Mouse (Mus musculus) stomach, embryonic 15.5 days (tissue): ENCODE data around the gene Ces1g. TPM values are rescaled to one million over a fixed set of nuclear protein-coding genes. Genes with fewer than 3 reads are reported as not detected.

ENCODE experiments used
- ATAC-seq: fragments of 200-750 bp; cut with Nextera tagmentation; 2 replicates; pipeline ENCODE4 v1.8.0; 2017; ENCODE audit warnings: low read depth, moderate number of reproducible peaks, moderate TSS enrichment; ENCODE audit not compliant: insufficient read depth, low FRiP score
- H3K27ac ChIP-seq: fragments of 300-500 bp; sonication (generic); 2 replicates; pipeline ENCODE4 v1.5.1; 2015; ENCODE audit warnings: mild to moderate bottlenecking, inconsistent platforms
- H3K27me3 ChIP-seq: fragments of 300-500 bp; sonication (generic); replicated peaks from 2 replicates; pipeline ENCODE4 v1.6.1; 2015; ENCODE audit warnings: inconsistent platforms
- H3K36me3 ChIP-seq: fragments of 300-500 bp; sonication (generic); 2 replicates; pipeline ENCODE4 v1.6.1; 2015; ENCODE audit warnings: inconsistent platforms
- H3K4me1 ChIP-seq: fragments of 300-500 bp; sonication (generic); 2 replicates; pipeline ENCODE4 v1.6.1; 2015; ENCODE audit warnings: inconsistent platforms
- H3K4me2 ChIP-seq: fragments of 300-500 bp; sonication (generic); 2 replicates; pipeline ENCODE4 v1.6.1; 2015; ENCODE audit warnings: mild to moderate bottlenecking, inconsistent platforms
- H3K4me3 ChIP-seq: fragments of 300-500 bp; sonication (generic); replicated peaks from 2 replicates; pipeline ENCODE4 v1.5.1; 2015; ENCODE audit warnings: inconsistent platforms
- H3K9ac ChIP-seq: fragments of 300-500 bp; sonication (generic); 2 replicates; pipeline ENCODE4 v1.6.1; 2015; ENCODE audit warnings: inconsistent platforms
- H3K9me3 ChIP-seq: fragments of 300-500 bp; sonication (generic); 2 replicates; pipeline ENCODE4 v1.6.1; 2016; ENCODE audit warnings: inconsistent platforms
- WGBS: fragments of 180-500 bp; shearing (Covaris S2); methylation state at CpG from one replicate; pipeline ENCODE4 v1.1.7; 2015; 5-methylcytosine and 5-hydroxymethylcytosine counted together
- polyA plus RNA-seq: library from polyadenylated mRNA; unstranded; fragments of >200 nt; fragmentation: Nextera tagmentation; extraction: Ambion mirVana; gene quantifications from 2 replicates; pipeline ENCODE4 v1.2.1, GENCODE M21; 2015

Gene Ces1g
- polyA plus RNA-seq, 1 experiment from 2014 or later: 0.21 TPM

DNA sequence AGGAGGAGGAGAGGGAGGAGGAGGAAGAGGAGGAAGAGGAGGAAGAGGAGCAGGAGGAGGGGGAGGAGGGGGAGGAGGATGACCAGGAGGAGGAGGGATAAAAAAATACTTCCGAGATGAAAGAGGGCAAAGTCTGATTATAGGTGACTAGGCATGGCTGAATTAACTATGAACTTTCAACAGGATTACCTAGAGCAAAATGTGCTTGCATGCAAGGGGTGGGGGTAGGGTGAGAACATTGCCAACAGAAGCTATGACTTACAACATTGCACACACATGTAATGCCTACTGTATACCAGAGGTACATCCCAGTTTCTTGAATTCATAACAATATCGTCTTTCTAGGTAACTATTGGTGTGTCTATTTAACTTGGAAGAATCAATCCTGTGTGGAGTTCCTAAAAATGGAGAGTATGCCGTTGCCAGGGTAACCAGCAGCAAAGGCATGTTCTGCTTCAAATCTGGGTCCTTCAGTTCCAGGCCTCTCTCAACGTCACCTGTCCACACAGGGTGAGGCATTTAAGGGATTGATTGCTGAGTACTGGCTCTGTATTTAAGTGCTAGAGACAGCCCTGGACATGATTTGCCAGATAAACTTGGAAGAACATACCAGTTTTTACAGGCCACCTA lies 58.8 kb downstream of the Ces1g start:
- no peaks in the 10 kb centered on the region for H3K4me1 ChIP-seq

GRCm38 (mm10) chr8:93274609-93275008 lies 62.5 kb downstream of the Ces1g start:
- Histone ChIP-seq H3K4me3 (no peak overlapping the region), H3K4me2 (no peak overlapping the region), H3K9me3 (no peaks in the 10 kb centered on the region), H3K36me3 (no peaks in the 10 kb centered on the region), H3K4me1 (no peaks in the 10 kb centered on the region), H3K9ac (no peak overlapping the region), H3K27ac (no peak overlapping the region), H3K27me3 (no peaks in the 10 kb centered on the region)
- ATAC-seq: no peak
- WGBS: 78% methylated on average over 4 of the region's 4 CpGs

More for the DNA sequence above, 58.8 kb downstream of the Ces1g start:
- H3K36me3 ChIP-seq: no peaks in the 10 kb centered on the region
- H3K27me3 ChIP-seq: no peaks in the 10 kb centered on the region
- 72% methylated on average over 4 of the region's 4 CpGs for WGBS
- H3K27ac ChIP-seq: no peak overlapping the region
- H3K4me3 ChIP-seq: no peak overlapping the region
- H3K9ac ChIP-seq: no peak overlapping the region
- ATAC-seq: no peak
- H3K9me3 ChIP-seq: no peaks in the 10 kb centered on the region
- H3K4me2 ChIP-seq: no peak overlapping the region

- H3K27ac ChIP-seq: no peak overlapping the region
- H3K9me3 ChIP-seq: no peaks in the 10 kb centered on the region
- 92% methylated on average over 3 of the region's 3 CpGs for WGBS
- no peaks in the 10 kb centered on the region for H3K27me3 ChIP-seq
- no peak overlapping the region for H3K4me3 ChIP-seq
- no peak for ATAC-seq
- no peaks in the 10 kb centered on the region for H3K36me3 ChIP-seq
- no peak overlapping the region for H3K4me2 ChIP-seq
- H3K4me1 ChIP-seq: no peaks in the 10 kb centered on the region
- no peak overlapping the region for H3K9ac ChIP-seq
Observed at GRCm38 (mm10) chr8:93273321-93273720, 63.8 kb downstream of the Ces1g start.

- Histone ChIP-seq H3K4me1 (no peaks in the 10 kb centered on the region), H3K27ac (no peak overlapping the region), H3K4me3 (no peak overlapping the region), H3K27me3 (no peaks in the 10 kb centered on the region), H3K9me3 (no peaks in the 10 kb centered on the region), H3K4me2 (no peak overlapping the region), H3K9ac (no peak overlapping the region), H3K36me3 (no peaks in the 10 kb centered on the region)
- ATAC-seq: no peak
- WGBS: 66% methylated on average over 4 of the region's 4 CpGs
Observed at GRCm38 (mm10) chr8:93272686-93273085, 64.4 kb downstream of the Ces1g start.

DNA sequence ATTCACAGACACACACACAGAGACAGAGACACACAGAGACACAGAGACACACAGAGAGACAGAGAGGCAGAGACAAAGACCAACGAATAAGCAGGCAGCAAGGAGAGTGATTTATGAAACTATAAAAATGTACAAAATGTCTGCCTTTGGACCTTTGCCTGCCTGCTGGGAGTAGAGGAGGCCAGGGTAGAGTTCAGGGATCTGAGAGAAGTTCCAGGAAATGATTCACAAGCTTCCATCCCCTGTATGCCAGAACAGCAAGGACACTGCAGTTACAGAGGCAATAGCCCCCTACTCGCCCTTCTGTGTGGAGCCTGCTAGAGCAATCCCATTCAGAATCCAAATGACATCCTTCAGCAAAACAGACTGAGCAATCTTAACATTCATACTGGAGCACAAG lies 75.7 kb downstream of the Ces1g start:
- no peaks in the 10 kb centered on the region for H3K4me1 ChIP-seq
- WGBS: 50% methylated on average over 2 of the region's 2 CpGs
- ATAC-seq: no peak
- H3K36me3 ChIP-seq: no peaks in the 10 kb centered on the region
- H3K27me3 ChIP-seq: no peaks in the 10 kb centered on the region
- no peak overlapping the region for H3K27ac ChIP-seq
- H3K9me3 ChIP-seq: no peaks in the 10 kb centered on the region
- no peak overlapping the region for H3K9ac ChIP-seq
- H3K4me2 ChIP-seq: no peak overlapping the region
- H3K4me3 ChIP-seq: no peak overlapping the region

GRCm38 (mm10) chr8:93252400-93252925 lies 84.6 kb downstream of the Ces1g start:
- ATAC-seq: no peak
- no peak overlapping the region for H3K4me3 ChIP-seq

More at GRCm38 (mm10) chr8:93252400-93252925, 84.6 kb downstream of the Ces1g start:
- no peaks in the 10 kb centered on the region for H3K4me1 ChIP-seq
- H3K9ac ChIP-seq: no peak overlapping the region
- no peaks in the 10 kb centered on the region for H3K27me3 ChIP-seq
- H3K36me3 ChIP-seq: no peaks in the 10 kb centered on the region
- no peak overlapping the region for H3K27ac ChIP-seq
- 86% methylated on average over 1 of the region's 1 CpGs for WGBS
- no peaks in the 10 kb centered on the region for H3K9me3 ChIP-seq
- no peak overlapping the region for H3K4me2 ChIP-seq

Other genes with a start within 250 kb of the Ces1g start
- 0.23 and 0.34 TPM in 2 replicates for gene Ces1c, start 206.0 kb downstream of the Ces1g start, polyA plus RNA-seq
- 2.5 TPM in 2 replicates for gene Ces1d, start 139.5 kb downstream of the Ces1g start, polyA plus RNA-seq
- gene Ces1e, start 107.7 kb downstream of the Ces1g start, polyA plus RNA-seq: 1.1 and 1.2 TPM in 2 replicates
- gene Ces1f, start 57.6 kb downstream of the Ces1g start, polyA plus RNA-seq: 0.12 and 0.18 TPM in 2 replicates
- not detected in 2 replicates for gene Ces1h, start 42.4 kb upstream of the Ces1g start, polyA plus RNA-seq
- gene Ces5a, start 198.5 kb upstream of the Ces1g start, polyA plus RNA-seq: 0.08 TPM in 1 of 2 replicates, not detected in the other